Mouse (Mus musculus): ENCODE measurements around the gene Capza1.

- TF ChIP-seq GATA1 (IDR thresholded peaks at IDR 0.05; ENCODE audit: borderline replicate concordance, low read length) (no peak), FLI1 (IDR thresholded peaks at IDR 0.05; ENCODE audit: low read length) (no peak)
Observed at GRCm38 (mm10) chr3:104812254-104812653, 52.1 kb downstream of the Capza1 start.
